Mouse (Mus musculus): ENCODE results near the gene Xbp1. TPM values are rescaled to one million over a fixed set of nuclear protein-coding genes. Genes with fewer than 3 reads are reported as not detected.
A peak's percentile ranks its signal among the peaks of the same experiment; 100 is the strongest.
"Not testable (repeated sequence)": the region's sequence is repeated elsewhere in the genome, so short reads cannot be mapped to it uniquely, and the experiment has no call there.

The Xbp1 gene
- total and polyA plus RNA-seq, 3 experiments: 111 to 133 (median 131) TPM

DNA sequence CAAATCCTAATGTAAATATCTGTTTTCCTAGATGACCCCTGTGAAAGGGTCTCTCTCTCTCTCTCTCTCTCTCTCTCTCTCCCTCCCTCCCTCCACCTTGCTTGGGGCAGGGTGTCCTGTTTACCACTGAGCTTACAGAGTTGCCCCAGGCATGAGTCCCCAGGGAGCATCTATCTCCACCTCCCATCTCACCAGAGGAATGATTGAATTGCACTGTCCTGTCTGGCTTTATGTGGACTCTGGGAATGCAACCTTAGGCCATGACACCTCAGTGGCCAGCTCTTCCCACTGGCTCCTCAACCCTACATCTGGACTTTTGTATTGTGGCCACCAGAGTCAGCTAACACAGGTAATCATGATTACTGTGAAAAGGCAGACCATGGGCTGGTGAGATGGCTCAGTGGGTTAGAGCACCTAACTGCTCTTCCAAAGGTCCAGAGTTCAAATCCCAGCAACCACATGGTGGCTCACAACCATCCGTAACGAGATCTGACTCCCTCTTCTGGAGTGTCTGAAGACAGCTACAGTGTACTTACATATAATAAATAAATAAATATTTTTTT lies 44.8 kb upstream of the Xbp1 start:
- dilution Hi-C loops (cut with MboI; ENCODE audit: extremely low pct_ligation_motif_present, extremely low pct_unique_long_range_greater_than_20kb, low sequenced_read_pairs); H3K27ac ChIP-seq (ENCODE audit: insufficient read depth, low read depth): not testable (repeated sequence)

DNA sequence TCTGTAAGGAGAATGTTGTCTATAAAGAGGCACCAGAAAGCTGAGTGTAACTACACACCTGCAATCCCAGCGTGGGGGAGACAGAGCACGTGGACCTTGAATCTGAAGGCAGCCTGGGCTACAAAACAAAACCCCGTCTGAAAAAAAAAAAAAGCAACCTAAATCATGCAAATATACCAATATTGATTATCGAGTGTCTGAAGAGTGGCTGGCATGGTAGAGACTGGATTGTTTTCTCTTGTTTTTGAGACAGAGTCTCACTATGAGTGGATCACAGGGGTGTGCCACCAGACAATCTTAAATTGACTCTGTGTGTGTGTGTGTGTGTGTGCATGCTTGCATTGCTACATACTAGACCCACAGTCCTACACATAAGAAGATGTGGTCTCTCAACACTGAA lies 43.7 kb upstream of the Xbp1 start:
- Histone ChIP-seq H3K4me3 (replicated peaks in 1 of 3; ENCODE audit: low read depth in 2 of 3, low read length in 2 of 3, poor library complexity in 1 of 3) (no peak overlapping the region), H3K4me2 (ENCODE audit: insufficient read depth, low read depth, poor library complexity, severe bottlenecking) (no peak overlapping the region), H3K9me3 (replicated peaks; ENCODE audit: low read length) (no peaks in the 10 kb centered on the region), H3K27me3 (replicated peaks) (no peaks in the 10 kb centered on the region), H3K4me1 (ENCODE audit: control insufficient read depth in 1 of 2, insufficient read depth in 2 of 2) (0 out of 4 replicates have a peak, but pooled peaks cover 0 to 2% of the 10 kb centered on the region in 2 experiments), H3K27ac (ENCODE audit: insufficient read depth, low read depth) (no peak overlapping the region), H3K36me3 (replicated peaks in 1 of 2; ENCODE audit: control insufficient read depth in 1 of 2, insufficient read depth in 1 of 2, low read length in 1 of 2) (no peaks in the 10 kb centered on the region), H3K79me2 (replicated peaks; ENCODE audit: control insufficient read depth, extremely low read depth, insufficient read depth, poor library complexity, severe bottlenecking) (no peaks in the 10 kb centered on the region), H3K9ac (ENCODE audit: insufficient read depth, low read depth) (no peak overlapping the region)
- DNase-seq (ENCODE audit: extremely low read depth): no peak
- TF ChIP-seq ZNF384 (IDR thresholded peaks at IDR 0.05; ENCODE audit: low read depth, low read length): peak; percentile 51
- no peak for TF ChIP-seq BHLHE40 (IDR thresholded peaks at IDR 0.05; ENCODE audit: low read depth, low read length)
- in situ Hi-C loops (cut with MboI; ENCODE audit: low pct_ligation_motif_present, low pct_unique_long_range_greater_than_20kb, low sequenced_read_pairs): no loop called here
- dilution Hi-C loops (cut with MboI; ENCODE audit: extremely low pct_ligation_motif_present, extremely low pct_unique_long_range_greater_than_20kb, low sequenced_read_pairs): no loop called here

More for the DNA sequence above, 44.8 kb upstream of the Xbp1 start:
- H3K4me1 ChIP-seq (ENCODE audit: control insufficient read depth in 1 of 2, insufficient read depth in 2 of 2); H3K4me3 ChIP-seq (replicated peaks in 1 of 3; ENCODE audit: low read depth in 2 of 3, low read length in 2 of 3, poor library complexity in 1 of 3); DNase-seq (ENCODE audit: extremely low read depth); H3K4me2 ChIP-seq (ENCODE audit: insufficient read depth, low read depth, poor library complexity, severe bottlenecking); H3K36me3 ChIP-seq (replicated peaks in 1 of 2; ENCODE audit: control insufficient read depth in 1 of 2, insufficient read depth in 1 of 2, low read length in 1 of 2); H3K79me2 ChIP-seq (replicated peaks; ENCODE audit: control insufficient read depth, extremely low read depth, insufficient read depth, poor library complexity, severe bottlenecking); in situ Hi-C loops (cut with MboI; ENCODE audit: low pct_ligation_motif_present, low pct_unique_long_range_greater_than_20kb, low sequenced_read_pairs); H3K27me3 ChIP-seq (replicated peaks); H3K9ac ChIP-seq (ENCODE audit: insufficient read depth, low read depth); H3K9me3 ChIP-seq (replicated peaks; ENCODE audit: low read length): not testable (repeated sequence)
- TF ChIP-seq TBP (conservative IDR thresholded peaks at IDR 0.05; ENCODE audit: low read depth, low read length): peak; percentile 64; the same call in 1 of the 2 replicates

DNA sequence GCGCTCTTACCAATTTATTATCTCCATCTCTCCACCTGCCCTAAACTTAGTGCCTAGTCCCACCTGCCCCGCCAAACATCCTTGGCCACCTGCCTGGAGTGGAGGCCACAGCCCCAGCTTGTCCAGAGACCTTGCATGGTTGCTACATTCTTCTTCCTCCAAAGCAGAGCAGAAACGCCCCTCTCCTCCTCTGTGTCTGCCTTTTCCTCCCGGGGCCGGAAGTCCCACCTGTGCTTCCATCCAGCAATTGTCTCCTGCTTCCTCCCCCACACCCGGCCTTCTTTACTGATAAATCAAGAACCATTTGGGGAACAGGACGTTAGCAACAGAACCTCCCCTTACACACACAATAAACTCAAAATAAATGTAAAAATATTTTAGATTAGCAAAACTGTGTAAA lies 42.3 kb upstream of the Xbp1 start:
- Histone ChIP-seq H3K4me1 (ENCODE audit: control insufficient read depth in 1 of 2, insufficient read depth in 2 of 2) (0 out of 4 replicates have a peak, but pooled peaks cover 0 to 2% of the 10 kb centered on the region in 2 experiments), H3K27ac (ENCODE audit: insufficient read depth, low read depth) (no peak overlapping the region), H3K9ac (ENCODE audit: insufficient read depth, low read depth) (no peak overlapping the region), H3K4me3 (replicated peaks in 1 of 3; ENCODE audit: low read depth in 2 of 3, low read length in 2 of 3, poor library complexity in 1 of 3) (no peak overlapping the region), H3K36me3 (replicated peaks in 1 of 2; ENCODE audit: control insufficient read depth in 1 of 2, insufficient read depth in 1 of 2, low read length in 1 of 2) (no peaks in the 10 kb centered on the region), H3K27me3 (replicated peaks) (no peaks in the 10 kb centered on the region), H3K79me2 (replicated peaks; ENCODE audit: control insufficient read depth, extremely low read depth, insufficient read depth, poor library complexity, severe bottlenecking) (no peaks in the 10 kb centered on the region), H3K4me2 (ENCODE audit: insufficient read depth, low read depth, poor library complexity, severe bottlenecking) (no peak overlapping the region), H3K9me3 (replicated peaks; ENCODE audit: low read length) (no peaks in the 10 kb centered on the region)
- in situ Hi-C loops (cut with MboI; ENCODE audit: low pct_ligation_motif_present, low pct_unique_long_range_greater_than_20kb, low sequenced_read_pairs): no loop called here
- TF ChIP-seq E2F4 (IDR thresholded peaks at IDR 0.05; ENCODE audit: insufficient replicate concordance, low read depth, low read length) (no peak), UBTF (IDR thresholded peaks at IDR 0.05; ENCODE audit: low read depth, low read length) (no peak), POLR2AphosphoS2 (IDR thresholded peaks at IDR 0.05; ENCODE audit: low read depth, low read length) (no peak), MEF2A (IDR thresholded peaks at IDR 0.05; ENCODE audit: borderline replicate concordance, low read depth, low read length) (no peak), POLR2A (IDR thresholded peaks at IDR 0.05; ENCODE audit: low read depth, low read length) (no peak), JUN (IDR thresholded peaks at IDR 0.05; ENCODE audit: insufficient read depth, low read depth, low read length) (no peak), JUND (conservative IDR thresholded peaks at IDR 0.05; ENCODE audit: low read depth, low read length) (no peak), SIN3A (IDR thresholded peaks at IDR 0.05; ENCODE audit: low read length) (no peak), NELFE (IDR thresholded peaks at IDR 0.05; ENCODE audit: low read depth, low read length) (no peak), USF2 (conservative IDR thresholded peaks at IDR 0.05; ENCODE audit: low read depth, low read length) (no peak), RAD21 (IDR thresholded peaks at IDR 0.05; ENCODE audit: low read depth, low read length) (no peak), ZNF384 (IDR thresholded peaks at IDR 0.05; ENCODE audit: low read depth, low read length) (no peak)
- dilution Hi-C loops (cut with MboI; ENCODE audit: extremely low pct_ligation_motif_present, extremely low pct_unique_long_range_greater_than_20kb, low sequenced_read_pairs): no loop called here
- no peak for DNase-seq (ENCODE audit: extremely low read depth)
